Mouse (Mus musculus) heart, adult 11 months (tissue): ENCODE data around the gene Dcpp3.
A peak's percentile ranks its signal among the peaks of the same experiment; 100 is the strongest.
"Not testable (repeated sequence)": the region's sequence is repeated elsewhere in the genome, so short reads cannot be mapped to it uniquely, and the experiment has no call there.

Source experiments
- DNase-seq: peaks from one replicate; pipeline ENCODE4 v3.0.0; 2022

Dcpp3 gene

DNA sequence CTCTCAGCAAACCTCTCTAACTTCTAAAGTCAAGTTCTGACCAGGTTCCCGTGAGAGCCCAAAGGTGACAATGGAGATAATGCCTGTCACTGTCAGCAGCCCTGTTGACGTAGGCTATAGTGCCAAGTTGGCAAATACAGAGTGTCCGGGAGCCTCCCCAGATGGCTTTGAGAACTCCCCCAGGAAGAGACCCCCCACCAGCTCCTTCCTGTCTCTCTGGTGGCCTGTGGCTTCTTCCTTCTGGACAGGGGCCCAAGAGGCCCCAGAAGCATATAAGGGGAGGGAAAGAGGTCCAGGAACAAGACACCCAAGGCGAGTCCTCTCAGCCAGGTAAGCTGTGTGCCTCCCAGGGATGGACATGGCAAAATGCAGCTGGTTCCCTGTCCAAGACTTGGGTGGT is at the start of gene Dcpp3:
Dcpp3 (plus strand) TSS at position 301 of the 400 bp plus-strand sequence.
- DNase-seq = peak; percentile 61

DNA sequence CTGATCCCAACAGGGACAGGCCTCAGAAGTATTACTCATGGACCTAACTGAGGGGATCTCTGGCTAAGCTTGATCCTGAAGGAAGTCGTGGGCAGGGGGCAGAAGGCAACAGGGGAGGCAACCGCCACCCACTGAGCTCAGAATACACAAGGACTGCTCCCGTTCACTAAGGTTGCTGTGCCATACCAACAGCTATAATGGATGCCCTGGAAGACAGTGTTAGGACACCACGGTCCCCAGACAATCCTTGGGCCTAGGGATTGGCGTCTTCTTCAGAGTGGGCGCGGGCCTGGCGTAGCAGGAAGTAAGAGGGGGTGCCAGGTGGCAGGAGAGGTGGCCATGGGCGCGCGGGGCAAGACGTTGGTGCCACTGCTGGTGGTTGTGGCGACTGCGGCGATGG is 49.5 kb upstream of the Dcpp3 start, which contains the start of gene Prss21:
Prss21 (plus strand) TSS at position 301 of the 400 bp plus-strand sequence.
- DNase-seq = no peak

DNA sequence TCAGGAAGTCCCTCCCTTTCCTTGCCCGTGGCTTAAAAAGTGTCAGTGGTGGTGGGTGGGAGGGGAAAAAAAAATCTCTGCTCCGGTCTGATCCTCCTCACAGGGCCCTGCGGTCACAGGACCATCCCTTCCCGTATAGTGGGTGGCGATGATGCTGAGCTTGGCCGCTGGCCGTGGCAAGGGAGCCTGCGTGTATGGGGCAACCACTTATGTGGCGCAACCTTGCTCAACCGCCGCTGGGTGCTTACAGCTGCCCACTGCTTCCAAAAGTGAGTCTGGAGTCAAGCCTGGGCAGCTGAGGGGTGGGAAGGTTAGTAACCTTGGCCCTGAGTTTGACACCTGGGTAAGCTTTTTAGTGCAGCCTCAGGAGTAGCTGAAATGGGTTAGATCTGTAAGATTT is 48.7 kb upstream of the Dcpp3 start:
- peak; percentile 79 for DNase-seq

DNA sequence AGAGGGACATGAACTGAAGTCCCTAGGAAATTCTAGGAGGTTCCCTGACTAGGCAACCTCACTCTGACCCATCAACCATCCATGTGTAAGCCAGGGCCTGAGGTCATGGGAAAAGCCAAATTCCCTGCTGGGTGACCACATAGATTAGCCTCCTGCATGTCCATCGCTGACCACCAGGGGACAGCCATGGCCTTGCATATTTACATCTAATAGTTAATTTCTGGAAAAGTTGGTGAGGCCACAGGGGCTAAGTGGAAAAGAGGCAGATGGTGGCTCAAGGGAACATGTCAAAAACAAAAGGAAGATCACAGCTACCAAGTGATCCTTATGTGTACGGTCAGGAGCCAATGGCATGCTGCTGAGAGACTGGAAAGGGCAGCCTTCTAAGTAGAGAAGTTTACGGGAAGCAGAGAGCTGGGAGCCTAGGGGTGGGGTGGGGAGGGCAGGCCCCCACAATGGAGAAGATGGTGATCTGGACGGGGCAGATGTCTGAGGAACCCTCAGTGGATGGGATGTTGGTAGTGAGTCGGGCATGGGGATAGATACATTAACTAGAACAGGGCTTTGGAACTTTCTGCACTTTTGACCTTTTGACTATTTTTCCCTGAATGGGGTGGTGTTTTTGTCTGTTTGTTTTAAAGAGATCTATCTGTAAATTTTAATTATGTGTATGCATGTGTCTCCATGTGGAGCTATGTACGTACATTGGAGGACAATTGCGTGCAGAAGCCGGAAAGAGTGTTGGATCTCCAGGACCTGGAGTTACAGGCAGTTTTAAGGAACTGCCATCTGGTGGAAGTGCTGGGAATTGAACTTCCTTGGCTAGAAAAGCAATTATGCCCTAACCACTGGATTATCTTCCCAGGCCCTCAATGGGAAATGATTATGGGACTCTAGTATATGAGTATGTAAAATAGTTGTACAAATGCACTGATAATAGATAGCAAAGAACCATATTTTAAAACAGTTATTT is 43.1 kb upstream of the Dcpp3 start:
- DNase-seq = peak; percentile 94

DNA sequence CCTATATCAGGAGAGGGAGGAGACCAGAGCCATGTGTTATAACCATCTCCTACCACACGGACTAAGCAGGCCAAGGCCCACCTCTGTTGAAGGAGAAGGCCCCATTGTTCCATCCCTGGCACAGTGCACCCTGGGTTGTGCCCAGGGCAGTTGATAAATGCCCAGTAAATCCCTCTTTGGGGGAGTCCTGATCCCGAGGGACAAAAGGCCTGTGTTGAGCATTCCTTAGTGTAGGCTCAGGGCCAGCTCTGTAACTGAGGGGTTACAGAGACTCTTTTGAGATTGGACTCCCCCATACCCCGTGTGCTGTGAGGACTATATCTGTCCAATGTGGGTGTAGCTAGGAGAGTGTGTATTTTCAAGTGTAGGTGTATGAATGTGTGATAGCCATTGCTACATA is 40.5 kb upstream of the Dcpp3 start:
- DNase-seq = no peak

DNA sequence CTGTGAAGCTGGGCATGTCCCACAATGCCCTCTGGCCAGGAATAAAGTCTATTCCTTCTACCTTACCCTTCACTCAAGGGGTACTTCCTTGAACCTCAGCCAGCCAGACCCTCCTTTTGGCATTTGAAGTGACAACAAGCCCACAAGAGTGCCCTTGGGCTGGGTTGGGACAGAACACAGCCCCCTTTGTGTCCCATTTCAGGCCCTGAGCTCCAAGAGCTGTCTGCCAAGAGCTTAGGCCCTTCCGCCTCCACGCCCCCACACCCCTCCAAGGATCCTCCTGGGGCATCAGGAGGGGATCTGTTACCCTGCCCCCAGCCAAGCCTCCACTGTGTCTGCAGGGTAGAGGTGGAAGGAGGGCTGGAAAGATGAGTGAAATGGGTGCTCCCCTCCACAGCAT is 40.1 kb upstream of the Dcpp3 start:
- peak; percentile 77 for DNase-seq

DNA sequence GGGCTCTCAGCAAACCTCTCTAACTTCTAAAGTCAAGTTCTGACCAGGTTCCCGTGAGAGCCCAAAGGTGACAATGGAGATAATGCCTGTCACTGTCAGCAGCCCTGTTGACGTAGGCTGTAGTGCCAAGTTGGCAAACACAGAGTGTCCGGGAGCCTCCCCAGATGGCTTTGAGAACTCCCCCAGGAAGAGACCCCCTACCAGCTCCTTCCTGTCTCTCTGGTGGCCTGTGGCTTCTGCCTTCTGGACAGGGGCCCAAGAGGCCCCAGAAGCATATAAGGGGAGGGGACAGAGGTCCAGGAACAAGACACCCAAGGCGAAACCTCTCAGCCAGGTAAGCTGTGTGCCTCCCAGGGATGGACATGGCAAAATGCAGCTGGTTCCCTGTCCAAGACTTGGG is 36.7 kb upstream of the Dcpp3 start, which contains the start of the genes Dcpp1 and Dcpp2:
Dcpp1 (plus strand) TSS at position 301 of the 400 bp plus-strand sequence.
Dcpp2 (plus strand) TSS at position 305 of the 400 bp plus-strand sequence.
- not testable (repeated sequence) for DNase-seq

- DNase-seq = peak; percentile 100
Observed at GRCm38 (mm10) chr17:23924531-23925007, 7.3 kb downstream of the Dcpp3 start.

DNA sequence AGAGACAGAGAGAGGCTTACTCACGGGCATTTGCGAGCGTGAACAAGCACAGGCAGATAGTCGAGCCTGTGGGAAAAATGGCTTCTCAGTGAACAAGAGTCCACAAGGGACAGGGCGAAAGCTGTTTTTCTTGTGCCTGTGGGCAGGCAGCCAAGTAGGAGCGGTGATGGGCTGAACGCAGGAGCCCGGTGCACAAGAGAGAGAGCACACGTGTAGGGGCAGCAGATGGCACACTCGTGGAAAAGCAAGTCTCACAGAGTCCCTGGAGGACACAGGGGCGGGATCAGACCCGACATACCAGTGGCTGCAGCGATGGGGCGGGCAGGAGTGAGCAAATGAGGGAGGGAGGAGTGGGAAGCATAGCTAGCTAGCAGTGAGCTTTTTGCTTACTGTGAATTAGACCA is 7.8 kb downstream of the Dcpp3 start:
- DNase-seq = peak; percentile 98

DNA sequence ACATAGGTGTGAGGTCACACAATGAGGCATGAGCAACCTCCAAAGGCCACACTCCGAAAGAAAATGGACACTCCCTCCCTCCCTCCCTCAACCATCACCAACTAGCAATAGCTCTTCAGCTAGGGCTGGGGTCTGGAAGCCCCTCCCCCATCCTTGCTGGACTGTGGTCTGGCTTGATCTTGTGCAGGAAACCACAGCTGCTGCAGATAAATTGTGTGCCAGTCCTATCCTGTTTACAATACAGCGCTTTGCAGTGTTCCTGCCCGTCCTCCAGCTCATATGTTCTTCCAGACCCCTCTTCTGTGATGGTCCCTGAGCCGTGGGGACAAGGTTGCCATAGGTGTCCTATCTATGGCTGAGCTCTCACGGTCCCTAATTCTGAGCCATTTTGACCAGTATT is 13.9 kb downstream of the Dcpp3 start:
- peak; percentile 56 for DNase-seq

- DNase-seq = no peak
Observed at GRCm38 (mm10) chr17:23941372-23941771, 24.1 kb downstream of the Dcpp3 start, which contains the start of gene Sbp. Gene Sbp (plus strand): TSS chr17:23941672.

GRCm38 (mm10) chr17:23947486-23947885 is 30.2 kb downstream of the Dcpp3 start:
- not testable (repeated sequence) for DNase-seq

- DNase-seq = peak; percentile 91
Observed at GRCm38 (mm10) chr17:23949068-23949467, 31.8 kb downstream of the Dcpp3 start.

DNA sequence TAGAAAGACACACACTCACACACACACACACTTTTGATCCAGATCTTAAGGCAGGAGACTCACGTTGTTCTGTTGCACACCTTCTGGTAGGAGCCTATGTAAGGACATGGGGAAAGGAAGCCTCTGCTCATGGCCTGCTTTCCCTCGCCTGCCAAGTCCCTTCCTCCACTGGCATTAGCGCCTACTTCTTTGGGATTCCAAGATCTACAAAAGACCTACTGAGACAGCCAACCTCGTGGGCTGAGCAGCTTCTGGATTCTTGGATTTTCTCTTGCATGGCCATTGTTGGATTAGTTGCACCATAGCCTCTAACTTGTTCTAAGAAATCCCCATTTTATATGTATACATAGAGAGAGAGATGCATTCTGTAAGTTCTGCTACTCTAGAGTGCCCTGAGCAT is 33.6 kb downstream of the Dcpp3 start:
- DNase-seq = not testable (repeated sequence)

GRCm38 (mm10) chr17:23955174-23955573 is 37.9 kb downstream of the Dcpp3 start, which contains the start of gene Sbpl:
Gene Sbpl (minus strand): TSS chr17:23955274.
- no peak for DNase-seq

DNA sequence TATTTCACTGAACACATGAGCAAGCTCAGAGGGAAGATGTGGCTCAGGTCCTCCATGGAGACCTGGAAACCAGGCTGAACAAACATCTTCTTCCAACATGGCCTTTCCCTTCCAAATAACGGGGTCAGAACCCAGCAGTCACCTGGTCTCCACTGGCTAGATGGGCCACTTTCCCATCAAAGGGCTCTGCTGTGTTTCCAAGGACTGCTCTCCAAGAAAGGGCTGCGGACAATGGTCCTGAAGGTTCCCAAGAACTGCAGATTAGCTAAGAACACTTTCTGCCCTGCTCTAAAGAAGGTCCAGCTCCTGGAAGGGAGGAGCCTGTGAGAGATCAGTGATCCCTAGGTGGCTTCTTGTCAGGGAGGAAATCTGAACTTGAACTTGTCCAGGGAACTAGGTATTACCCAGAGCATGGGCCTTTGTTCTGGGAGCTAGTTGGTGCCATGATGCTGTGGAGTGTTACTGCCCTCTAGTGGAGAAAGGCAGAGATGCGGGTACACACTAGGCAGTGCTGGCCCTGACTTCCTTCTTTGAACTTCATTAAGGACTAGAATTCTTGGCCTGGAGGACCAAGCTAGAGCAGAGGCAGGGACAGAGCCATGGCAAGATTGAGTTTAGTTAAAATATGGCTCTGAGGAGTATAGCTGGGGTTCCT is 43.0 kb downstream of the Dcpp3 start:
- DNase-seq = peak; percentile 92

GRCm38 (mm10) chr17:23961573-23962122 is 44.4 kb downstream of the Dcpp3 start:
- DNase-seq = no peak

DNA sequence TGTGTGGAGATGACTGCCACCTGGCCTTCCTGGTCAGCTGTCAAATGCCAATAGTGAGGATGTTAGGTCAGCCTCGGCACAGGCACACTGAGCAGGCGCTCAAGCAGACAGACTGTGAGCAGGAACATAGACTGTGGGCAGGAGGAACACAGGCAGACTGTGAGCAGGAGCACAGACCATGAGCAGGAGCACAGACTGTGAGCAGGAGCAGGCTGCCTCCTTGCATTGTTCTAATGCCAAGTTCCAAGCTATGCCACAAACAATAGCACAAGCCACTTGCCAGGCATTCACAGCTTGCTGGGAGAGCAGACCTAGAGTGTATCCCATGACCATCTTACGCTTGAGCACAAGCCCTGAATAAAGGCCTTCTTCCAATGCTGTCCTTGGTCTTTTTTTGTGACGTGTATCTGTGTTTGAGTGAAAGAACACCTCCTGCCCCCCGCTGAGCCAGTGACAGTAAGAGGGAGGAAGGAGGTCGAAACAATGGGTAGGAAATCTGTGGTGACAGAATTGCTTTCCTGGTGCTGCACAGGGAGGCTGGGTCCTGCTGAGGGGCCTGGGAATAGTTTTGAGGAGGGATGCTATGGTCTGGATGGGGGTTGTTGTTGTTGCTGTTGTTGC is 48.7 kb downstream of the Dcpp3 start:
- no peak for DNase-seq

- peak; percentile 96 for DNase-seq
Observed at GRCm38 (mm10) chr17:23966658-23967401, 49.6 kb downstream of the Dcpp3 start.

GRCm38 (mm10) chr17:23968780-23969179 is 51.5 kb downstream of the Dcpp3 start:
- DNase-seq = no peak
